Mouse (Mus musculus) hindbrain, postnatal 0 days (tissue): ENCODE results near the gene Mta2. TPM values are rescaled to one million over a fixed set of nuclear protein-coding genes. Genes with fewer than 3 reads are reported as not detected.
A peak's percentile ranks its signal among the peaks of the same experiment; 100 is the strongest.

Experiments used
- ATAC-seq: fragments of 200-750 bp; cut with Nextera tagmentation; 2 replicates; pipeline ENCODE4 v1.8.0; 2017; ENCODE audit warnings: mild to moderate bottlenecking, moderate TSS enrichment, moderate library complexity
- DNase-seq: peaks from one replicate; pipeline ENCODE4 v3.0.0-alpha.2; 2015; ENCODE audit warnings: low spot score
- H3K27ac ChIP-seq: fragments of 300-500 bp; sonication (generic); 2 replicates; pipeline ENCODE4 v1.5.1; 2014; ENCODE audit warnings: mild to moderate bottlenecking
- H3K27me3 ChIP-seq: fragments of 300-500 bp; sonication (generic); 2 replicates; pipeline ENCODE4 v1.6.1; 2014; ENCODE audit warnings: low read length, mixed read lengths; ENCODE audit not compliant: insufficient read depth
- H3K36me3 ChIP-seq: fragments of 300-500 bp; sonication (generic); 2 replicates; pipeline ENCODE4 v1.6.1; 2014; ENCODE audit warnings: low read length, mixed read lengths; ENCODE audit not compliant: insufficient read depth
- H3K4me1 ChIP-seq: fragments of 300-500 bp; sonication (generic); 2 replicates; pipeline ENCODE4 v1.6.1; 2014; ENCODE audit warnings: antibody characterized with exemption, low read length, mixed read lengths; ENCODE audit not compliant: insufficient read depth
- H3K4me2 ChIP-seq: fragments of 300-500 bp; sonication (generic); 2 replicates; pipeline ENCODE4 v1.6.1; 2014; ENCODE audit warnings: low read depth, mild to moderate bottlenecking, low read length, moderate library complexity, mixed read lengths
- H3K4me3 ChIP-seq: fragments of 300-500 bp; sonication (generic); 2 replicates; pipeline ENCODE4 v1.5.1; 2014; ENCODE audit warnings: low read length
- H3K9ac ChIP-seq: fragments of 300-500 bp; sonication (generic); replicated peaks from 2 replicates; pipeline ENCODE4 v1.6.1; 2014; ENCODE audit warnings: mild to moderate bottlenecking, low read length, moderate library complexity, mixed read lengths
- H3K9me3 ChIP-seq: fragments of 300-500 bp; sonication (generic); 2 replicates; pipeline ENCODE4 v1.6.1; 2016; ENCODE audit warnings: low read length, mixed read lengths
- CTCF ChIP-seq: IDR thresholded peaks from 2 replicates; pipeline ENCODE4 v1.5.1; 2016; ENCODE audit warnings: antibody characterized with exemption, control low read depth, low read depth
- WGBS: fragments of 180-500 bp; shearing (Covaris S2); extraction: QIAGEN DNeasy Blood & Tissue Kit; methylation state at CpG from one replicate; pipeline ENCODE4 v1.1.7; 2014; 5-methylcytosine and 5-hydroxymethylcytosine counted together
- polyA plus RNA-seq: library from polyadenylated mRNA; unstranded; fragments of >200 nt; fragmentation: Nextera tagmentation; extraction: Ambion mirVana; gene quantifications from 2 replicates; pipeline ENCODE4 v1.2.1, GENCODE M21; 2015
- total RNA-seq: library from RNA; depleted of rRNA; stranded (reverse); fragments of >200 nt; gene quantifications from 2 replicates; pipeline ENCODE4 v1.2.3, GENCODE M21; 2014

Gene Mta2
- total and polyA plus RNA-seq, 2 experiments from 2014 or later = 71.4 to 75.2 TPM

- no peaks in the 10 kb centered on the region for H3K4me1 ChIP-seq
- no peaks in the 10 kb centered on the region for H3K9me3 ChIP-seq
- no peak overlapping the region for H3K4me3 ChIP-seq
- 99% methylated on average over 2 of the region's 2 CpGs for WGBS
- H3K36me3 ChIP-seq = peaks cover 59% of the 10 kb centered on the region
- H3K27me3 ChIP-seq = no peaks in the 10 kb centered on the region
- H3K27ac ChIP-seq = no peak overlapping the region
- no peak for TF ChIP-seq CTCF
- H3K4me2 ChIP-seq = no peak overlapping the region
- no peak overlapping the region for H3K9ac ChIP-seq
- DNase-seq (no peak), ATAC-seq (no peak)
These were observed 33.8 kb downstream of the Mta2 start for GRCm38 (mm10) chr19:8975491-8975890.

- peak; percentile 74 for DNase-seq
- no peak overlapping the region for H3K27ac ChIP-seq
- no peaks in the 10 kb centered on the region for H3K9me3 ChIP-seq
- H3K36me3 ChIP-seq = peaks cover 49% of the 10 kb centered on the region
- peak; percentile 81 for ATAC-seq
- no peaks in the 10 kb centered on the region for H3K4me1 ChIP-seq
- H3K9ac ChIP-seq = no peak overlapping the region
- no peaks in the 10 kb centered on the region for H3K27me3 ChIP-seq
- TF ChIP-seq CTCF = peak; percentile 85
- no peak overlapping the region for H3K4me2 ChIP-seq
- no peak overlapping the region for H3K4me3 ChIP-seq
- 55% methylated on average over 3 of the region's 3 CpGs for whole genome bisulfite sequencing
These were observed 34.9 kb downstream of the Mta2 start for GRCm38 (mm10) chr19:8976535-8976934.

GRCm38 (mm10) chr19:8980771-8981170, 39.1 kb downstream of the Mta2 start:
- no peak overlapping the region for H3K4me2 ChIP-seq
- no peak for DNase-seq
- H3K9ac ChIP-seq = no peak overlapping the region
- 55% methylated on average over 5 of the region's 5 CpGs for WGBS
- peaks cover 7% of the 10 kb centered on the region; the same call in 1 of the 2 replicates for H3K4me1 ChIP-seq
- no peak for ATAC-seq
- TF ChIP-seq CTCF = no peak
- H3K36me3 ChIP-seq = peaks cover 16% of the 10 kb centered on the region; the same call in 1 of the 2 replicates
- no peaks in the 10 kb centered on the region for H3K9me3 ChIP-seq
- no peaks in the 10 kb centered on the region for H3K27me3 ChIP-seq
- H3K4me3 ChIP-seq = no peak overlapping the region
- H3K27ac ChIP-seq = no peak overlapping the region

DNA sequence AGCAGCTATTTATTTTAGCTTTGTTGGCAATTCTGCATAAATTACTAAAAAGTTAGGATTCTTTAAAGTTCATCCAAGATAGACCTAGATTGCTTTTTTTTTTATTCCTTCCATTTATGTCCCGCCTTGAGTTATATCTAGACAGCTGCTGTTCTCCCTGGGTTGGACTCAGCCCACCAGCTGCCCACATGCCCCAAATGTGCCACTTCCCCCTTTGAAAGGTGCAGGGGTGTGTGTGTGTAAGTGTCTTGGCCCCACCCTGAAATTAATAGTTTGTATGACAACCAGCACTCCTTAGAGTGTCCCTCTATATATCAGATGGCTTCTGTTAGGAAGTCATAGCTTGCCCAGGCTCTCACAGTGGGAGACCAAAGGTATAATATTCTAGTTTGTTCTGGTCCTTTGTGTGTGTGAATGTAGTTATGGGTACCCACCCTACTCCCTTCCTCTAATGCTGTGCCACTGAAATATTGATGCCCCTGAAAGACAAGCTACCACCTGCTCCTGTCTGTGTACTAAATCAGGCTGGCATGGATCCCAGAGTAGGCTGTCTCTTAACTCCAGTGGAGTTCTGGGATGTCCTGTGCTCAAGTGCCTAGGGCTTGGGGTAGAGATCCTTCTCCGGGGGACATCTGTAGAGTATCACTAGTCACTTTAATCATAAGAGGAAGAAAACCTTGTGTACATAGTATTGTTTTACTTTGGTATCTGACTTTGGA, 39.9 kb downstream of the Mta2 start:
- peaks cover 7% of the 10 kb centered on the region; the same call in 1 of the 2 replicates for H3K4me1 ChIP-seq
- H3K27me3 ChIP-seq = no peaks in the 10 kb centered on the region
- 72% methylated on average over 2 of the region's 2 CpGs for WGBS
- H3K4me2 ChIP-seq = no peak overlapping the region
- no peaks in the 10 kb centered on the region for H3K9me3 ChIP-seq
- H3K36me3 ChIP-seq = peaks cover 16% of the 10 kb centered on the region; the same call in 1 of the 2 replicates
- H3K4me3 ChIP-seq = no peak overlapping the region
- DNase-seq = peak; percentile 60
- H3K27ac ChIP-seq = no peak overlapping the region
- TF ChIP-seq CTCF = no peak
- ATAC-seq = no peak
- H3K9ac ChIP-seq = no peak overlapping the region

DNA sequence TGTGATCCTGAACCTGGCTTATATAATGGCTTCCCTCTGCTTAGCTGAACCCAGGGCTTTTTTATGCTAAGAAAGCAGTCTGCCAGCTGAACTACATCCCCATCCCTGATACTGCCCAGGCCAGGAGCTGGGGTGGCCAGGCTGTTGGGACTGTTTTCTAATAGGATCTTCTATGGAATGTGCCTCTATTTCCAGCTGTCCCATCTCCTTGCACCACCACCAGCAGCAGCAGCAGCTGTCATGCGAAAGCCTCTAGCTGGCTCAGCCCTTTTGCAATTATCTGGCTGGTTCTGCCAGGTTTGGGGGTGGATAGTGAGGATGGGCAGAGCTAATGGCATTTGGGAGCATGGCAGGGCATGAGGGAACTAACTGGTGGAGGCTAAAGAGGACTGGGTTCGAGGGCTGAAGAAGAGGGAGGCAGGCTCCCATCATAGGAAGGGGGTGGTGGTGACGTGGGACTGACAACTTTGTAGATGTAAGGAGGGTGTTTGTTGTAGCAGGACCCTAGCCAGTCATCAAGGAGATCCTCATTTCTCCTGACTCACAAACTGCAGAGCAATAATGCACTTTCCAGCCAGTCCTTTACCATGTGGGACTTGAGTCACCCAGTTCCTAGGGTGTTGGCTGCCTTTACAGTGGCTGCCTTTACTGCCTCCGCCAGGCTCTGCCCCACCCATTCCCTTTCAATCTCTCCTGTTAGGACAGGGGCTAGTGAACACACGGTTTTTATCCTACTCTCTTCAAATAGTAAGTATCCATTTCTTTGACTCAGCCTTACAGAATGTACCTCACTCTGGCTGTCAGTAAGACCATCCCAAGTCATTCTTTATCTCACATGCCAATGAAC, 40.9 kb downstream of the Mta2 start:
- no peak for TF ChIP-seq CTCF
- no peak overlapping the region for H3K4me2 ChIP-seq
- WGBS = 60% methylated on average over 5 of the region's 5 CpGs
- H3K27ac ChIP-seq = no peak overlapping the region
- peaks cover 16% of the 10 kb centered on the region; the same call in 1 of the 2 replicates for H3K36me3 ChIP-seq
- no peaks in the 10 kb centered on the region for H3K27me3 ChIP-seq
- ATAC-seq (no peak), DNase-seq (no peak)
- H3K4me1 ChIP-seq = peaks cover 7% of the 10 kb centered on the region; the same call in 1 of the 2 replicates
- H3K9ac ChIP-seq = no peak overlapping the region
- no peaks in the 10 kb centered on the region for H3K9me3 ChIP-seq
- H3K4me3 ChIP-seq = no peak overlapping the region

GRCm38 (mm10) chr19:8983150-8983650, 41.5 kb downstream of the Mta2 start:
- Histone ChIP-seq H3K36me3 (peaks cover 13% of the 10 kb centered on the region; the same call in 1 of the 2 replicates), H3K27me3 (peaks cover under 1% of the 10 kb centered on the region; the same call in 1 of the 2 replicates), H3K4me3 (no peak overlapping the region), H3K9ac (no peak overlapping the region), H3K4me2 (no peak overlapping the region), H3K9me3 (no peaks in the 10 kb centered on the region), H3K27ac (no peak overlapping the region), H3K4me1 (peaks cover 7% of the 10 kb centered on the region; the same call in 1 of the 2 replicates)
- ATAC-seq (no peak), DNase-seq (no peak)
- TF ChIP-seq CTCF = no peak
- 50% methylated on average over 4 of the region's 4 CpGs for WGBS
